Mouse (Mus musculus): ENCODE measurements around the gene Eml3. TPM values are rescaled to one million over a fixed set of nuclear protein-coding genes. Genes with fewer than 3 reads are reported as not detected.

The Eml3 gene
- total RNA-seq, 2 experiments from 2014 or later: 3.4 to 6.2 TPM

DNA sequence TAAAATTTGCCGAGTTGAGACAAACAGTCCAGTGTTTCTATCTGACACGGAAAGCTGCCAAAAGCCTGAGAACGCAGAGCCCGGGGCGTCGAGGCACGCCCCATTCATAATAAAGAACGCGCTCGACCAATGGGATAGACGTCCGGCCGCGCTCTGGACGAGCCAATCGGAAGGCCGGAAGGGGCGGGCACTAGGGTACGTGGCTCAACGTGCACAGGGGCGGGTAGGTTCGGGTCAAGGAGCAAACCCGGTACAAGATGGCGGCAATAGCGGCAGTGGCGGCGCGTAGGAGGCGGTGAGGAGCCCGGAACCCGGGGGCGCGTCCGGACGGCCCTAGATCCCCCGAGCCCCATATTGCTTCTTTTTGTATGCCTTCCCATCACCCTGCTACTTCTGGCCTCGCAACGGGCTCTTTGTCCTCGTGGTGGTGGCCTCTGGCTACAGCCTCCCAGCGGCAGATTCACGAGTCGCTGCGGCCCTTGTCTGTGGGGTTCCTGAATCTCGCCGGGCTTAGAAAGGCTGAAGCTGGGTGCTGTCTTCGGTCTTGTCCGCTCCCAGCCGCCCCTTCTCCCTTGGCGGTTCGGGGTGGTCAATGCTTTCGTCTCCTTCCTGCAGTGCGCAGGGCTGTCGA, 31.4 kb upstream of the Eml3 start, which contains the start of gene Ganab:
Gene Ganab, plus strand, starts transcription at position 207 of the 631 bp plus-strand sequence.
- TF ChIP-seq CTCF (IDR thresholded peaks at IDR 0.05): peak; percentile 33; the same call in 1 of the 2 replicates
- peak; percentile 97 for DNase-seq
- peak within 1 kb of the TSS; percentile 91 for H3K4me3 ChIP-seq
- intact Hi-C loops (cut with DNase I): loop anchor here (2.0 kb wide), 2 partner anchors 21 to 27 kb away; partner anchors contain the start of gene Ubxn1
- H3K27ac ChIP-seq: peak within 1 kb of the TSS; percentile 96

DNA sequence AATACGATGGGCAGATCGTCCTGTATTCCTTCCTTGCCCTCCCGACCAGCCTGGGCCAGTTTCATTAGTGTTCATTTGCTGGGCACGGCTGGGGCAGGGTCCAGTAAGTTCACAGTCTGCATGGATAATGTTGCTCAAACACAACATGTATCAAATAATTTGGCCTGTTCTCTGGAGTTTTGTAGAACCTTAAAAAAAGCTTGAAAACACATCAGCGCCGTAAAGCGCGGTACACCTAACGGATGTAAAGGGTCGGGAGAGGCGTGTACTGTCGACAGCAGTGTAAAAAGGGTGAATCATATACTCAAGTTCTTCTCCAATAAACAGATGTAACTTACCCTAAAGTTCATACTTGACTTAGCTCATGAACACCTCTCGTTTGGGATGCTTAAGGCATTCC, 30.8 kb upstream of the Eml3 start:
- no peak for DNase-seq
- Histone ChIP-seq H3K27ac (peak overlapping the region; percentile 96), H3K4me3 (peak overlapping the region; percentile 91)
- TF ChIP-seq CTCF (IDR thresholded peaks at IDR 0.05): no peak
- intact Hi-C loops (cut with DNase I): loop anchor here (2.0 kb wide), 2 partner anchors 20 to 28 kb away; partner anchors contain the start of gene Ubxn1

DNA sequence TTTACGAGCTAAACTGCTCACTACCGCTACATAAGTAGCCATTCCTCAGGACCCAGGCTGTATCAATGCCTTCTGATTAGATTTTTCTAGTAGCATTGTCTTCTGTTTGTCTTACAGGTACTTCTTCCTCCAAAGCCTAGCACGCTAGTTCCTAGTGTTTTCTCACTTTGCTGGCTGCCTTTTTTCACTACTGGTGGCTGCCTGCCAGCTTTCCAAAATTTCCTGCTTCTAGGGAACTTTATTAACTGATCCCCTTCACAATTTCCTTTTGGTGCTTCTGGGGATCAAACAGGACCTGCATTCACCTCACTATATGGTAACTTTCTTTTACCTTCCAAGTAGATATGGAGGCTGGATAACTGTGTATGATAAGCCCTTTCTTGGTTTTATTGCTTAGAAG, 30.3 kb upstream of the Eml3 start:
- H3K4me3 ChIP-seq: peak overlapping the region; percentile 91
- peak overlapping the region; percentile 96; the same call in 1 of the 2 replicates for H3K27ac ChIP-seq
- no peak for TF ChIP-seq CTCF (IDR thresholded peaks at IDR 0.05)
- intact Hi-C loops (cut with DNase I): loop anchor here (2.0 kb wide), 2 partner anchors 20 to 28 kb away; partner anchors contain the start of gene Ubxn1
- no peak for DNase-seq

DNA sequence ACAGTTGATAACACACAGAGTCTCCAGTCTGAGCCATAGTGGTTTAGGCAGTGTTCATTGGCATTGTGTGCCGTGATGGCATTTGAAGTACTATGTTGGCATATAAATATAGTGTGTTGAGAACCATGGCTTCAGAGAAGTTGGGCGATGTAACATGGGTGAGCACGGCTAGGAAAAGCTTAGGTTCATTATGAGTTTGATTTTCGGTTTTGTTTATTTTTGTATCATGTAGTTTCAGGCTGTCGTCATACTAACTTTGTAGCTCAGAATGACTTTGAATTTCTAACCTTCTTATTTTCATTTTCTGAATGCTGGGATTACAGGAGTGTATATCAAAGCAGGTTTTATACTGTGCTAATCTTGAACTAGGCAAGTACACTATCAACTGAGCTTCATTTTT, 25.9 kb upstream of the Eml3 start:
- intact Hi-C loops (cut with DNase I): no loop called here
- no peak for TF ChIP-seq CTCF (IDR thresholded peaks at IDR 0.05)
- Histone ChIP-seq H3K27ac (no peak overlapping the region), H3K4me3 (no peak overlapping the region)
- DNase-seq: no peak

DNA sequence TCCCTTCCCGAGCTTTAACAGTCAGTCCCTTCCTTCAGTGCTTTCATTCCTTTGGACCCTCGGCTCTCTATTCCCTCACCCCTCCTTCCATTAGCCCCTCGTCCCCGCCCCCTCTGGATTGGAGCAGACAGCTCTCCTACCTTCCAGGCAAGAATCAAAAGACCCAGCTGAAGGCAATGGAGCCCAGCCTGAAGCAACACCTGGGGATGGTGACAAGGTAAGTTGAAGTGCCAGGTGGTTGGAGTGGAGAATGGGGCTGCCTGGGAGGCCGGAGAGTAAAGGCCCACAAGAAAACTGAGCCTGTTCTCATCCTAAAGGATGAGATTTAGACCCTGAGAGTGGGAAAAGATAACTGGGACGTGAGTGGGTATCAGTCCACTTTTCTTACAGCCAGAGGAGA, 20.8 kb upstream of the Eml3 start:
- Histone ChIP-seq H3K27ac (no peak overlapping the region), H3K4me3 (no peak overlapping the region)
- intact Hi-C loops (cut with DNase I): no loop called here
- DNase-seq: no peak
- TF ChIP-seq CTCF (IDR thresholded peaks at IDR 0.05): no peak

DNA sequence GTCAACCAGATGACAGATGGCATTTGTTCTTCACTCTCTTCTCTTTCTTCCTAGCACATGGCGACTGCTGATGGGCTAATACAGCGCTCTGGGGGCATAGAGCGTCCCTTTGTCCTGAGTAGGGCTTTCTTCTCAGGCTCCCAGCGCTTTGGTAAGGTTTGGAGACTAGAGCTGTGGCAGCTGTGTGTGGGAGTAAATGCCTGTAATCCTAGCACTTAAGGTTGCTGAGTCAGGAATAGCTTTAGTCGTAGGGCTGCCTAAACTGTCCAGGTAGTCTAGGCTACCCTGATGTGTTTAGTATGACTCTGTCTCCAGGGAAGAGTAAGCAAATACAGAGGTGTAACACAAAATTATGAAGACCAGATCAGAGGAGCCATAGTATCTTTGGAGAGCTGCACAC, 17.5 kb upstream of the Eml3 start:
- Histone ChIP-seq H3K4me3 (no peak overlapping the region), H3K27ac (no peak overlapping the region)
- intact Hi-C loops (cut with DNase I): no loop called here
- TF ChIP-seq CTCF (IDR thresholded peaks at IDR 0.05): no peak
- DNase-seq: no peak

DNA sequence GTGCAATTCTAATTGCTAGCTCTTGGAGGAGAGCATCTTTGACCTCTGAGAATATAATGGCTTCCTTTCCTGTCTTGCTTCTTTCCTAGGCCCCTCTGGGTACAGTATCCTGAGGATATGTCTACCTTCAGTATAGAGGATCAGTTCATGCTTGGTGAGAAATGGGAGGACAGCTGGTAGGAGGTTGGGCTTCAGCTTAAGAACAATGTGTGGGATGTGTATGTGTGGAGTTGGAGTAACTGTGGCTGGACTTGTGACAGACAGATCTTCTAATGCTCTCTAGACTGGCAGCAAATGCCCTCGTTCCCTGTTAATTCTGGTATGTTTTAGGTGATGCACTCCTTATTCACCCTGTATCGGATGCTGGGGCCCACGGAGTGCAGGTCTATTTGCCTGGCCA, 15.1 kb upstream of the Eml3 start:
- DNase-seq: no peak
- no peak for TF ChIP-seq CTCF (IDR thresholded peaks at IDR 0.05)
- Histone ChIP-seq H3K27ac (no peak overlapping the region), H3K4me3 (no peak overlapping the region)
- intact Hi-C loops (cut with DNase I): no loop called here

DNA sequence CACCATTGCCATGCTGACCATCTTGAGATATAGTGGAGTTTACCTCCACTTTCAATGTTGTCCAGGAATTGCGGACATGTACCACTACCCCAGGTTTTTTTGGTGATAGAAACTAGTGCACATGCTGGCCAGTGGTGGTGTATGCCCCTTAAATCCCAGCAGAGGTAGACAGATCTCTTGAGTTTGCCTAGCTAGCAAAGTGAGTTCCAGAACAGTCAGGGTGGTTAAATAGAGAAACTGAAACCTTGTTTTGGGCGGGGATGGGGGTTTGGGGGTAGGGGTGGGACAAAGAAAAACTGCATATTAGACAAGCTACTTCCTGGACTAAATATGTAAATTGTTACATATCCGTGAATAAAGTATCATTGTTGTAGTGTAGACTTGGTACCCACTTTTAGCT, 10.4 kb upstream of the Eml3 start:
- Histone ChIP-seq H3K4me3 (no peak overlapping the region), H3K27ac (no peak overlapping the region)
- intact Hi-C loops (cut with DNase I): loop anchor here (2.0 kb wide), 1 partner anchor 20 kb away; the partner anchor contains the start of gene Ganab
- TF ChIP-seq CTCF (IDR thresholded peaks at IDR 0.05): no peak
- no peak for DNase-seq

DNA sequence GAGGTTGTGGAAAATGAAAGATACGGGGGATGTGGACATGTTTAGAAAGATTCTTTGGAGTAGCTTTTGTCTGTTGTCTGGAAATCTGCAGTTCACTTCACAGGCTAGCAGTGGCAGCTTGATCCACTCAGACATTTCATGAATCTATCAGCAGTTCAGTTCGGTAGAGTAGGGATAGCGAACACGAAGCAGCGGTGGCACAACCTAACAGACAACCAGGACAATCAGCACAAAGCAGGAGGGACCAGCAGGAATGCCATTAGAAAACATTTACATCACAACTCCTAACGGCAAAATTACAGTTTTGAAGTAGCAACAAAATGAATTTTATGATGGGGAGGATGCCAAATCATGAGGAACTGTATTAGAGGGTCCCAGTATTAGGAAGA, 9.7 kb upstream of the Eml3 start:
- intact Hi-C loops (cut with DNase I): loop anchor here (2.0 kb wide), 2 partner anchors 21 to 47 kb away; partner anchors contain the start of genes Eef1g and Ganab
- no peak for TF ChIP-seq CTCF (IDR thresholded peaks at IDR 0.05)
- Histone ChIP-seq H3K4me3 (peak overlapping the region; percentile 83), H3K27ac (peak overlapping the region; percentile 96)
- DNase-seq: no peak

DNA sequence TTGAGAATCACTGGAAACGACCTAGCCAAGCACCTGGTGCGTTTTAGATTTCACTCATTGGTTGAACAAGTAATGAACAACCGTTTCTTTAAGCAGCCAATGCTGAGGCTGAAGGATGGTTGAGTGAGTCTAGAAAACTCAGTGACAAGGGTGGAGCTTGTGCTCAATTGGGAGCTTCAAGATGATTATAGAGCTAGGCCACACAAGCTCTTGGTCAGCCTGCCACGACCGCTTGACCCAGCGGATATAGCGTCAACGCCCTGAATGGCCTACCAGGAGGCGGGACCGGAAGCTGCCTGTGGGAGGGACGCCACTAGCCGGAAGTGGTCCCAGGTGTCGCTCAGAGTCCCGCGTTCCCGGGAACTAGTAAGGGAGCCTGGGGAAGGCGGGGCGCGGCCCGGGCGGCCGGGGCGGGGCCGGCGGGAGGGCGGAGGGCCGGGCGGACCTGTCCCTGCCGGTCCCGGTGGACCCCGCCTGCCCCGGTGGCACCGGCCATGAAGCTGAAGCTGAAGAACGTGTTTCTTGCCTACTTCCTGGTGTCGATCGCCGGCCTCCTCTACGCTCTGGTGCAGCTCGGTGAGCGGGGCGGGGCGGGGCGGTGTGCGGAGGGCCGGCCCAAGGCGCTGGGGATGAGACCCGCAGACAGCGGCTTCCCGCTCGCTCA, 9.1 kb upstream of the Eml3 start, which contains the start of gene B3gat3:
Gene B3gat3, plus strand, starts transcription at position 302 of the 664 bp plus-strand sequence.
- peak; percentile 98 for DNase-seq
- peak within 1 kb of the TSS; percentile 83 for H3K4me3 ChIP-seq
- intact Hi-C loops (cut with DNase I): loop anchor here (2.0 kb wide), 1 partner anchor 47 kb away; the partner anchor contains the start of gene Eef1g
- TF ChIP-seq CTCF (IDR thresholded peaks at IDR 0.05): no peak
- peak within 1 kb of the TSS; percentile 96 for H3K27ac ChIP-seq

DNA sequence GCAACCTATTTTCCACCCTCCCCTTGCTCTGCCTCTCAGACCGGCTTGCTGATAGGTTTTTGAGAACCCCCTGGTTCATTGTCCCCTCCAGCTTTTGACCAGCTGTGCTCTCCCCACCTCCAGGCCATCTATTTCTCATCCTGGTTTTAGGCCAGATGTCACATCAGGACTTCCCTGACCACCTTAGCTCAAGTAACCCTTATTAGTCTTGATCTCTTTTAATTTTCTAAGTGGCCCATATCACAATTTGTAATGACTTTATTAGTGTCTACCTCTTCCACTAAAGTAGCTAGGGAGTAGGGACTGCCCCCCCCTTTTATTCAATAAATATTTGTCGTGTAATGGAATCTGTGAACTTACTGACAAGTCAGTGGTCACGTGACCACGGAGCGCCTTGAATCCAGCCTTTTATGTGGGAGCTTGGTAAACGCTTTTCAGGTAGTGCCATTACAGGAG, 8.5 kb upstream of the Eml3 start:
- TF ChIP-seq CTCF (IDR thresholded peaks at IDR 0.05): no peak
- intact Hi-C loops (cut with DNase I): loop anchor here (2.0 kb wide), 1 partner anchor 46 kb away; the partner anchor contains the start of gene Eef1g
- H3K27ac ChIP-seq: peak overlapping the region; percentile 96
- no peak for DNase-seq
- H3K4me3 ChIP-seq: peak overlapping the region; percentile 83

DNA sequence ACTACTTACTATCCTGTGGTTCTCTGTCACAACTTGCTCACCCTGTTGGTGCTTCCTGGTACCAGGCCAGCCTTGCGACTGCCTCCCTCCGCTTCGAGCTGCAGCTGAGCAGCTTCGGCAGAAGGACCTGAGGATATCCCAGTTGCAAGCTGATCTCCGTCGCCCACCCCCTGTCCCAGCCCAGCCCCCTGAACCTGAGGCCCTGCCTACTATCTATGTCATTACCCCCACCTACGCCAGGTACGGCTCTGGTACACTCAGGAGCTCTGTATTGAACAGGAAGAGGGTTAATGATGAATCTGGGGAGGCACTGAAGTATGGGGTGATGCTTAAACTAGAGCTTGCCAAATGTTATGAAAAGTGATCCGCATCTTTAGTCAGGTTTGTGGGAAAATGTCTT, 7.6 kb upstream of the Eml3 start:
- Histone ChIP-seq H3K4me3 (peak overlapping the region; percentile 83), H3K27ac (peak overlapping the region; percentile 96; the same call in 1 of the 2 replicates)
- intact Hi-C loops (cut with DNase I): loop anchor here (2.0 kb wide), 1 partner anchor 45 kb away; the partner anchor contains the start of gene Eef1g
- no peak for DNase-seq
- no peak for TF ChIP-seq CTCF (IDR thresholded peaks at IDR 0.05)

DNA sequence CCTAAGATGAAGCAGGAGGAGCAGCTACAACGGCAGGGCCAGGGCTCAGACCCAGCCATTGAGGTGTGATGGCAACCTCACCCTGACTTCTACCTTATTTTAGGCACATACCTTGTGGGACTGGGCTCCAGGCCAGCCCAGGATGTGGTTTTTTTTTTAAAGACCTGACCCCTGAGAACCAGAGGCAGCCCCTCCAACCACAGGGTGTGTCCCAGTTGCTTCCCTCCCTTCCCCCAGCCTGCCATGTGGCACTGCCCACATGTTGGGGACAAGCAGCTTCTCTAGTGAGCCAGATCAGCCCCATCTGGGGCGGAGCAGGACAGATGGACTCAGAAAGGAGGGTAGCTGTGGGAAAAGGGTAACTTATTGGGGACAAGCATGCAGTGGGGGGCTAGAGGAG, 2.6 kb upstream of the Eml3 start:
- no peak overlapping the region for H3K27ac ChIP-seq
- TF ChIP-seq CTCF (IDR thresholded peaks at IDR 0.05): no peak

More for the DNA sequence above, 2.6 kb upstream of the Eml3 start:
- no peak overlapping the region for H3K4me3 ChIP-seq
- intact Hi-C loops (cut with DNase I): loop anchor here (5.0 kb wide), 1 partner anchor 34 kb away; the partner anchor contains the start of gene Ints5
- DNase-seq: no peak
